Mouse (Mus musculus): ENCODE measurements at regions not wholly inside any gene's neighbourhood (a gene's known extent, or its start where the extent isn't known, plus 50 kb on each side); places are given as distances from the start of the nearest gene placed in this dataset.

GRCm38 (mm10) chr6:11796361-11796760, 110.9 kb downstream of the Ndufa4 start:
- no peak for ATAC-seq (ENCODE audit: low read depth)
- H3K4me1 ChIP-seq (replicated peaks), result no peaks in the 10 kb centered on the region
- H3K36me3 ChIP-seq, result no peaks in the 10 kb centered on the region
- H3K4me3 ChIP-seq, result no peak overlapping the region
- H3K9me3 ChIP-seq, result no peaks in the 10 kb centered on the region
- no peaks in the 10 kb centered on the region for H3K27me3 ChIP-seq
- WGBS, result 76% methylated on average over 3 of the region's 3 CpGs
- H3K27ac ChIP-seq (replicated peaks), result no peak overlapping the region
- H3K4me2 ChIP-seq, result no peak overlapping the region
- no peak overlapping the region for H3K9ac ChIP-seq

- no peaks in the 10 kb centered on the region for H3K36me3 ChIP-seq
- no peak overlapping the region for H3K27ac ChIP-seq (replicated peaks)
- peak; percentile 83 for ATAC-seq (ENCODE audit: low read depth)
- H3K4me3 ChIP-seq, result no peak overlapping the region
- WGBS, result 30% methylated on average over 8 of the region's 8 CpGs
- peak overlapping the region; percentile 30; the same call in 1 of the 2 replicates for H3K4me2 ChIP-seq
- no peaks in the 10 kb centered on the region for H3K27me3 ChIP-seq
- no peaks in the 10 kb centered on the region for H3K4me1 ChIP-seq (replicated peaks)
- H3K9me3 ChIP-seq, result no peaks in the 10 kb centered on the region
- no peak overlapping the region for H3K9ac ChIP-seq
These were observed 113.9 kb downstream of the Ndufa4 start for GRCm38 (mm10) chr6:11793366-11793765.

- no peak for ATAC-seq (ENCODE audit: low read depth)
- H3K36me3 ChIP-seq, result no peaks in the 10 kb centered on the region
- H3K4me1 ChIP-seq (replicated peaks), result no peaks in the 10 kb centered on the region
- 87% methylated on average over 3 of the region's 3 CpGs for WGBS
- H3K27me3 ChIP-seq, result no peaks in the 10 kb centered on the region
- no peaks in the 10 kb centered on the region for H3K9me3 ChIP-seq
- H3K4me2 ChIP-seq, result no peak overlapping the region
- H3K4me3 ChIP-seq, result no peak overlapping the region
- no peak overlapping the region for H3K27ac ChIP-seq (replicated peaks)
- no peak overlapping the region for H3K9ac ChIP-seq
These were observed 115.1 kb downstream of the Ndufa4 start for GRCm38 (mm10) chr6:11792186-11792585.

GRCm38 (mm10) chr6:11791056-11791455, 116.2 kb downstream of the Ndufa4 start:
- Histone ChIP-seq H3K4me3 (no peak overlapping the region), H3K36me3 (no peaks in the 10 kb centered on the region), H3K4me2 (no peak overlapping the region), H3K4me1 (replicated peaks) (no peaks in the 10 kb centered on the region), H3K9me3 (no peaks in the 10 kb centered on the region), H3K27ac (replicated peaks) (no peak overlapping the region), H3K27me3 (no peaks in the 10 kb centered on the region), H3K9ac (no peak overlapping the region)
- ATAC-seq (ENCODE audit: low read depth), result no peak
- 71% methylated on average over 3 of the region's 3 CpGs for WGBS

- no peak for ATAC-seq (ENCODE audit: low read depth)
- no peak overlapping the region for H3K9ac ChIP-seq
- 88% methylated on average over 3 of the region's 3 CpGs for WGBS
These were observed 133.3 kb downstream of the Ndufa4 start for GRCm38 (mm10) chr6:11773992-11774391.

GRCm38 (mm10) chr6:11762912-11763311, 144.4 kb downstream of the Ndufa4 start:
- no peaks in the 10 kb centered on the region for H3K4me1 ChIP-seq (replicated peaks)
- no peaks in the 10 kb centered on the region for H3K9me3 ChIP-seq
- ATAC-seq (ENCODE audit: low read depth), result no peak
- H3K36me3 ChIP-seq, result no peaks in the 10 kb centered on the region
- H3K4me2 ChIP-seq, result no peak overlapping the region
- H3K27me3 ChIP-seq, result no peaks in the 10 kb centered on the region
- H3K9ac ChIP-seq, result no peak overlapping the region
- H3K4me3 ChIP-seq, result no peak overlapping the region
- H3K27ac ChIP-seq (replicated peaks), result no peak overlapping the region

More at GRCm38 (mm10) chr6:11773992-11774391, 133.3 kb downstream of the Ndufa4 start:
- no peaks in the 10 kb centered on the region for H3K36me3 ChIP-seq
- no peak overlapping the region for H3K27ac ChIP-seq (replicated peaks)
- H3K27me3 ChIP-seq, result no peaks in the 10 kb centered on the region
- H3K4me1 ChIP-seq (replicated peaks), result no peaks in the 10 kb centered on the region
- no peaks in the 10 kb centered on the region for H3K9me3 ChIP-seq
- no peak overlapping the region for H3K4me2 ChIP-seq
- H3K4me3 ChIP-seq, result no peak overlapping the region

GRCm38 (mm10) chr6:11737667-11738066, 169.6 kb downstream of the Ndufa4 start:
- ATAC-seq (ENCODE audit: low read depth), result no peak
- Histone ChIP-seq H3K27me3 (no peaks in the 10 kb centered on the region), H3K4me2 (no peak overlapping the region), H3K9me3 (no peaks in the 10 kb centered on the region), H3K9ac (no peak overlapping the region), H3K27ac (replicated peaks) (no peak overlapping the region), H3K36me3 (no peaks in the 10 kb centered on the region), H3K4me3 (no peak overlapping the region), H3K4me1 (replicated peaks) (no peaks in the 10 kb centered on the region)
- 92% methylated on average over 4 of the region's 4 CpGs for WGBS

- ATAC-seq (ENCODE audit: low read depth), result no peak
- H3K36me3 ChIP-seq, result no peaks in the 10 kb centered on the region
These were observed 176.2 kb downstream of the Ndufa4 start for GRCm38 (mm10) chr6:11731126-11731525.

GRCm38 (mm10) chr6:11730667-11731066, 176.6 kb downstream of the Ndufa4 start:
- Histone ChIP-seq H3K36me3 (no peaks in the 10 kb centered on the region), H3K9ac (no peak overlapping the region), H3K27me3 (no peaks in the 10 kb centered on the region), H3K9me3 (no peaks in the 10 kb centered on the region), H3K27ac (replicated peaks) (no peak overlapping the region), H3K4me2 (no peak overlapping the region), H3K4me3 (no peak overlapping the region), H3K4me1 (replicated peaks) (no peaks in the 10 kb centered on the region)
- 69% methylated on average over 2 of the region's 2 CpGs for WGBS
- no peak for ATAC-seq (ENCODE audit: low read depth)

More at GRCm38 (mm10) chr6:11731126-11731525, 176.2 kb downstream of the Ndufa4 start:
- no peak overlapping the region for H3K27ac ChIP-seq (replicated peaks)
- no peaks in the 10 kb centered on the region for H3K27me3 ChIP-seq
- H3K4me3 ChIP-seq, result no peak overlapping the region
- H3K9ac ChIP-seq, result no peak overlapping the region
- H3K9me3 ChIP-seq, result no peaks in the 10 kb centered on the region
- no peak overlapping the region for H3K4me2 ChIP-seq
- no peaks in the 10 kb centered on the region for H3K4me1 ChIP-seq (replicated peaks)

GRCm38 (mm10) chr6:11727806-11728205, 179.5 kb downstream of the Ndufa4 start:
- Histone ChIP-seq H3K27me3 (no peaks in the 10 kb centered on the region), H3K4me2 (no peak overlapping the region), H3K4me1 (replicated peaks) (no peaks in the 10 kb centered on the region), H3K4me3 (no peak overlapping the region), H3K9me3 (no peaks in the 10 kb centered on the region), H3K36me3 (no peaks in the 10 kb centered on the region), H3K9ac (no peak overlapping the region), H3K27ac (replicated peaks) (no peak overlapping the region)
- no peak for ATAC-seq (ENCODE audit: low read depth)
- 85% methylated on average over 1 of the region's 1 CpGs for WGBS

- peak; percentile 84 for ATAC-seq (ENCODE audit: low read depth)
- H3K36me3 ChIP-seq, result no peaks in the 10 kb centered on the region
- 49% methylated on average over 5 of the region's 5 CpGs for WGBS
- H3K4me2 ChIP-seq, result no peak overlapping the region
- H3K4me1 ChIP-seq (replicated peaks), result no peaks in the 10 kb centered on the region
- no peaks in the 10 kb centered on the region for H3K27me3 ChIP-seq
- no peak overlapping the region for H3K9ac ChIP-seq
- 0 out of 2 replicates have a peak overlapping the region, but pooled peaks have one; percentile 18 for H3K27ac ChIP-seq (replicated peaks)
- no peak overlapping the region for H3K4me3 ChIP-seq
- H3K9me3 ChIP-seq, result no peaks in the 10 kb centered on the region
These were observed 179.9 kb downstream of the Ndufa4 start for GRCm38 (mm10) chr6:11727370-11727769.

GRCm38 (mm10) chr6:11723519-11723918, 183.8 kb downstream of the Ndufa4 start:
- H3K36me3 ChIP-seq, result no peaks in the 10 kb centered on the region
- no peak overlapping the region for H3K4me3 ChIP-seq
- no peaks in the 10 kb centered on the region for H3K4me1 ChIP-seq (replicated peaks)
- no peak overlapping the region for H3K9ac ChIP-seq
- 63% methylated on average over 2 of the region's 2 CpGs for WGBS
- ATAC-seq (ENCODE audit: low read depth), result peak; percentile 59; the same call in 1 of the 2 replicates
- H3K27ac ChIP-seq (replicated peaks), result 0 out of 2 replicates have a peak overlapping the region, but pooled peaks have one; percentile 2
- H3K4me2 ChIP-seq, result no peak overlapping the region
- no peaks in the 10 kb centered on the region for H3K9me3 ChIP-seq
- H3K27me3 ChIP-seq, result no peaks in the 10 kb centered on the region

GRCm38 (mm10) chr6:11720274-11720673, 187.0 kb downstream of the Ndufa4 start:
- no peaks in the 10 kb centered on the region for H3K4me1 ChIP-seq (replicated peaks)
- WGBS, result 73% methylated on average over 4 of the region's 4 CpGs
- no peak overlapping the region for H3K4me3 ChIP-seq
- no peak overlapping the region for H3K4me2 ChIP-seq
- no peaks in the 10 kb centered on the region for H3K9me3 ChIP-seq
- H3K27ac ChIP-seq (replicated peaks), result no peak overlapping the region
- ATAC-seq (ENCODE audit: low read depth), result no peak
- H3K9ac ChIP-seq, result no peak overlapping the region
- no peaks in the 10 kb centered on the region for H3K27me3 ChIP-seq
- H3K36me3 ChIP-seq, result no peaks in the 10 kb centered on the region
